Mouse (Mus musculus) embryonic stem cell, embryonic (primary cell): ENCODE measurements at regions not wholly inside any gene's neighbourhood (a gene's known extent, or its start where the extent isn't known, plus 50 kb on each side); places are given as distances from the start of the nearest gene placed in this dataset.

Experiments used
- CTCF ChIA-PET, 4 experiments: fragments of 300-600 bp in 2 of 4; fragments of 350-600 bp in 2 of 4; sonication (Branson Sonifier 250); formaldehyde crosslinking; loops; one replicate each; lab custom pipeline; 2022; ENCODE audit warnings: inconsistent platforms in 2 of 4; lab: Charles Lee
- POLR2A ChIA-PET, 4 experiments: fragments of 300-600 bp in 2 of 4; fragments of 350-600 bp in 2 of 4; sonication (Branson Sonifier 250); formaldehyde crosslinking; loops; one replicate each; lab custom pipeline; 2022; ENCODE audit warnings: antibody characterized with exemption in 4 of 4, inconsistent platforms in 1 of 4; lab: Charles Lee

- CTCF ChIA-PET: no interaction called here
- POLR2A ChIA-PET: no interaction called here
Observed at GRCm38 (mm10) chr2:114915025-114915690, 260.4 kb upstream of the Dph6 start.

GRCm38 (mm10) chr2:114918420-114919332 lies 263.9 kb upstream of the Dph6 start:
- POLR2A ChIA-PET: no interaction called here
- CTCF ChIA-PET: no interaction called here

- ChIA-PET POLR2A (no interaction called here), CTCF (no interaction called here)
Observed at GRCm38 (mm10) chr2:114923911-114924310, 269.1 kb upstream of the Dph6 start.

GRCm38 (mm10) chr2:114935436-114935835 lies 280.7 kb upstream of the Dph6 start:
- CTCF ChIA-PET: no interaction called here
- POLR2A ChIA-PET: no interaction called here

- ChIA-PET POLR2A (no interaction called here), CTCF (no interaction called here)
Observed at GRCm38 (mm10) chr2:114938416-114939147, 283.8 kb upstream of the Dph6 start.

- CTCF ChIA-PET: no interaction called here
- POLR2A ChIA-PET: no interaction called here
Observed at GRCm38 (mm10) chr2:114966111-114966510, 311.3 kb upstream of the Dph6 start.

GRCm38 (mm10) chr2:114968651-114969050 lies 313.9 kb upstream of the Dph6 start:
- POLR2A ChIA-PET: no interaction called here
- CTCF ChIA-PET: no interaction called here

GRCm38 (mm10) chr2:114993419-114993818 lies 338.7 kb upstream of the Dph6 start:
- ChIA-PET CTCF (interaction anchor here in 1 of 4 experiments (0.8 kb wide), 1 partner anchor 19 kb away, joined by 3 read pairs; no protein-coding TSS in a partner anchor), POLR2A (no interaction called here)

- POLR2A ChIA-PET: no interaction called here
- CTCF ChIA-PET: interaction anchor here in 1 of 4 experiments (0.8 kb wide), 1 partner anchor 19 kb away, joined by 3 read pairs; no protein-coding TSS in a partner anchor
Observed at GRCm38 (mm10) chr2:114993882-114994281, 339.1 kb upstream of the Dph6 start.

- ChIA-PET CTCF (no interaction called here), POLR2A (no interaction called here)
Observed at GRCm38 (mm10) chr2:114994691-114995347, 340.1 kb upstream of the Dph6 start.

- CTCF ChIA-PET: no interaction called here
- POLR2A ChIA-PET: no interaction called here
Observed at GRCm38 (mm10) chr2:115013916-115014315, 359.2 kb upstream of the Dph6 start.

GRCm38 (mm10) chr2:115026777-115027176 lies 372.0 kb upstream of the Dph6 start:
- CTCF ChIA-PET: no interaction called here
- POLR2A ChIA-PET: no interaction called here

- ChIA-PET CTCF (no interaction called here), POLR2A (no interaction called here)
Observed at GRCm38 (mm10) chr2:115031134-115031533, 376.4 kb upstream of the Dph6 start.

GRCm38 (mm10) chr2:115036205-115036604 lies 381.4 kb upstream of the Dph6 start:
- CTCF ChIA-PET: no interaction called here
- POLR2A ChIA-PET: no interaction called here

- CTCF ChIA-PET: no interaction called here
- POLR2A ChIA-PET: no interaction called here
Observed at GRCm38 (mm10) chr2:115042299-115042785, 387.6 kb upstream of the Dph6 start.

GRCm38 (mm10) chr2:115056327-115057070 lies 401.7 kb upstream of the Dph6 start:
- CTCF ChIA-PET: no interaction called here
- POLR2A ChIA-PET: no interaction called here

GRCm38 (mm10) chr2:115057200-115057599 lies 402.4 kb upstream of the Dph6 start:
- POLR2A ChIA-PET: no interaction called here

GRCm38 (mm10) chr2:115067489-115068163 lies 412.9 kb upstream of the Dph6 start:
- POLR2A ChIA-PET: interaction anchor here in 1 of 4 experiments (0.6 kb wide), 1 partner anchor 549 kb away, joined by 3 read pairs; no protein-coding TSS in a partner anchor
- CTCF ChIA-PET: no interaction called here

More at GRCm38 (mm10) chr2:115057200-115057599, 402.4 kb upstream of the Dph6 start:
- CTCF ChIA-PET: no interaction called here
